Mouse (Mus musculus) left cerebral cortex, adult 8-10 months (tissue): ENCODE data around the gene Ntf3. TPM values are rescaled to one million over a fixed set of nuclear protein-coding genes. Genes with fewer than 3 reads are reported as not detected.

Source experiments
- DNase-seq, 2 experiments: peaks; one replicate each; pipeline ENCODE4 v3.0.0; 2022; ENCODE audit warnings: low spot score in 2 of 2
- total RNA-seq, 4 experiments: library from RNA; stranded (reverse); gene quantifications; 2 replicates each; pipeline ENCODE4 v1.2.4; 2022

Gene Ntf3
- 1 to 10 TPM; 2.1 to 2.5 (median 2.3) TPM for total RNA-seq

GRCm38 (mm10) chr6:126166548-126167207, at the start of gene Ntf3:
Gene Ntf3, minus strand, starts transcription at chr6:126166910.
- DNase-seq, result no peak

GRCm38 (mm10) chr6:126213330-126213729, 46.6 kb upstream of the Ntf3 start:
- no peak for DNase-seq

GRCm38 (mm10) chr6:126203366-126203765, 36.7 kb upstream of the Ntf3 start:
- no peak for DNase-seq

- DNase-seq, result peak in 1 of 2 experiments; percentile 8
Observed at GRCm38 (mm10) chr6:126202959-126203358, 36.2 kb upstream of the Ntf3 start.

GRCm38 (mm10) chr6:126201721-126202120, 35.0 kb upstream of the Ntf3 start:
- no peak for DNase-seq

GRCm38 (mm10) chr6:126199916-126200315, 33.2 kb upstream of the Ntf3 start:
- DNase-seq, result peak in 1 of 2 experiments; percentile 16

- no peak for DNase-seq
Observed at GRCm38 (mm10) chr6:126194760-126195159, 28.1 kb upstream of the Ntf3 start.

GRCm38 (mm10) chr6:126190218-126190871, 23.6 kb upstream of the Ntf3 start:
- no peak for DNase-seq

- no peak for DNase-seq
Observed at GRCm38 (mm10) chr6:126187400-126187799, 20.7 kb upstream of the Ntf3 start.

GRCm38 (mm10) chr6:126186116-126186515, 19.4 kb upstream of the Ntf3 start:
- no peak for DNase-seq

GRCm38 (mm10) chr6:126172071-126172470, 5.4 kb upstream of the Ntf3 start:
- no peak for DNase-seq

GRCm38 (mm10) chr6:126170772-126171171, 4.1 kb upstream of the Ntf3 start:
- DNase-seq, result no peak

- no peak for DNase-seq
Observed at GRCm38 (mm10) chr6:126167731-126168130, 1.0 kb upstream of the Ntf3 start.

- DNase-seq, result no peak
Observed at GRCm38 (mm10) chr6:126167208-126167590, 489 bp upstream of the Ntf3 start.

GRCm38 (mm10) chr6:126165591-126166155, 1.0 kb downstream of the Ntf3 start:
- no peak for DNase-seq

- no peak for DNase-seq
Observed at GRCm38 (mm10) chr6:126164781-126165180, 1.9 kb downstream of the Ntf3 start.

- no peak for DNase-seq
Observed at GRCm38 (mm10) chr6:126163861-126164755, 2.6 kb downstream of the Ntf3 start.

GRCm38 (mm10) chr6:126163181-126163621, 3.5 kb downstream of the Ntf3 start:
- peak; percentile 39 to 44 for DNase-seq

GRCm38 (mm10) chr6:126162351-126162758, 4.4 kb downstream of the Ntf3 start:
- peak in 1 of 2 experiments; percentile 55 for DNase-seq

GRCm38 (mm10) chr6:126161571-126162340, 5.0 kb downstream of the Ntf3 start:
- no peak for DNase-seq

GRCm38 (mm10) chr6:126160067-126160411, 6.7 kb downstream of the Ntf3 start:
- DNase-seq, result no peak
